Mouse (Mus musculus) left cerebral cortex, adult 2 months (tissue): Measurements from ENCODE around the gene Fbxo31. TPM values are rescaled to one million over a fixed set of nuclear protein-coding genes. Genes with fewer than 3 reads are reported as not detected.
A peak's percentile ranks its signal among the peaks of the same experiment; 100 is the strongest.

Source experiments
- DNase-seq, 2 experiments: peaks; one replicate each; pipeline ENCODE4 v3.0.0; 2021 to 2022; ENCODE audit warnings: low spot score in 2 of 2, mixed read lengths in 1 of 2; ENCODE audit errors: extremely low spot score in 1 of 2
- H3K27ac ChIP-seq: fragments of 200-600 bp; 2 replicates; pipeline ENCODE4 v1.8.1; 2022
- H3K4me3 ChIP-seq: fragments of 200-600 bp; 2 replicates; pipeline ENCODE4 v1.8.1; 2022
- CTCF ChIP-seq: fragments of 200-600 bp; IDR thresholded peaks from 2 replicates; pipeline ENCODE4 v1.8.1; 2022; ENCODE audit warnings: antibody characterized with exemption, mild to moderate bottlenecking, moderate library complexity
- intact Hi-C: fragments of 180-260 bp; cut with DNase I; formaldehyde crosslinking; loops from one replicate; pipeline ENCODE4 v1.15.1; 2025
- total RNA-seq, 2 experiments: library from RNA; stranded (reverse); gene quantifications; 2 replicates each; pipeline ENCODE4 v1.2.3; 2021

The Fbxo31 gene
- total RNA-seq, 2 experiments from 2014 or later, result 97.8 to 104 TPM

DNA sequence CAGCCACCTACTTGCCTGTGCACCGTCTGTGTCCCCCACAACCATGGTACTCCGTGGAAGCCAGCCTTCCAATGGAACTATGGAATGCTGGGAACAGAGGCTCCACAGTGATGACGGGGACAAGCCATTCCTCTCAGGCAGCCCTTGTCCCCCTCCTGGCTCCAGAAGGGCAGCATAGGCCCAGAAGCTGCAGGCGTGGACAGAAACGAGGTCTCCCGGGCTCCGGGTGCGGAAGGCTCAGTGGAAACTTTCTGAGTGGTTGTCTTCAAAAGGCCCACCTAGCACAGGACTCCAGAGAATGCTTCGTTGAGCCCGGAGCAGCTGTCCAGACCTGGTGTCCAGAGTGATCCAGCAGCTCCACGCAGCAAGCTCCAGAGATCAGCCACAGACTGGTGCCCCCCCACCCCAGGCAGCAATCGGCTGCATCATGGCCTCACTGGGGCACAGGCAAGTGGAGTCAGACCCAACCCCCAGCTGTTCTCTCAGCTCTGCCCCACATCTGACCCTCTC lies 34.3 kb downstream of the Fbxo31 start, which contains the start of gene 1700018B08Rik:
Gene 1700018B08Rik, minus strand, starts transcription at position 45 of the 510 bp plus-strand sequence.
- TF ChIP-seq CTCF, result no peak
- intact Hi-C loops, result no loop called here
- DNase-seq, result no peak
- H3K4me3 ChIP-seq, result no peak within 1 kb of the TSS
- H3K27ac ChIP-seq, result no peak within 1 kb of the TSS

DNA sequence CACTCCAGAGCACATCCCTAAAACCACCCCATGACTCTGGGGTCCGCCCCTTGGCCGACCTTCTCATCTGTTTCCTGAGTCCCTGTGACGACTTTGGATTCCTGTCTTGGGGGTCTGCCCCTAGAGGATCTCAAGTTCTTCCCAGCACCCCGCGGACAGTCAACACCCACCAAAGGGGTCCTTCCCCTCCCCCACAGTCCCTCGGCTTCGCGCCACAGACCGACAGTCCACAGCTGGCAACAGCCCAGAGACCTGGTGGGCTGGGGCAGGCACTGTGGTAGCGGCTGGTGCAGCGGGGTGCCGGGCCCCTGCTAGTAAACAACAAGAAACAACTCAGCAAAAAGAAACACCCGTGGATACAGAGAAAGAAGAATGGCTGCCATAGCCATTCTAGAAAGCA lies 35.7 kb downstream of the Fbxo31 start:
- H3K4me3 ChIP-seq, result no peak overlapping the region
- DNase-seq, result no peak
- TF ChIP-seq CTCF, result no peak
- H3K27ac ChIP-seq, result no peak overlapping the region
- intact Hi-C loops, result no loop called here

DNA sequence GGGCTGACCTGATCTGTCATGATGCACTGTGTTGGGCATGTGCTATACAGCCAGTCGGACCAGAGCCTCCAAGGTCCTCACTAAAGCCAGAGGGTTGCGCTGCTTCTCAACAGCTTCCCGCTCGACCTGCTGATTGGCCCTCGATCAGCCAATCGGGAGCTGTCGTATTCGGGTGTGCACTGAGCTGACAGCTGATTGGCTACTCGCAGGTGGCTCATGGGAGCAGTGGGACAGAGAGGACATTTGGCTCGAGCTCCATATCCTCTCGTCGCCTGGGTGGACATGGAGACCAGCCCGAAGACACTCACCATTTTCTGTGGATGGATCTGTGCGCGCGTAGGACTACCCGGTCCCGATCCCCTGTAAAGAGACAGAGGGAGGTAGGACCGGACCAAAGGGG lies 36.7 kb downstream of the Fbxo31 start:
- DNase-seq, result no peak
- Histone ChIP-seq H3K4me3 (no peak overlapping the region), H3K27ac (no peak overlapping the region)
- intact Hi-C loops, result no loop called here
- TF ChIP-seq CTCF, result no peak

DNA sequence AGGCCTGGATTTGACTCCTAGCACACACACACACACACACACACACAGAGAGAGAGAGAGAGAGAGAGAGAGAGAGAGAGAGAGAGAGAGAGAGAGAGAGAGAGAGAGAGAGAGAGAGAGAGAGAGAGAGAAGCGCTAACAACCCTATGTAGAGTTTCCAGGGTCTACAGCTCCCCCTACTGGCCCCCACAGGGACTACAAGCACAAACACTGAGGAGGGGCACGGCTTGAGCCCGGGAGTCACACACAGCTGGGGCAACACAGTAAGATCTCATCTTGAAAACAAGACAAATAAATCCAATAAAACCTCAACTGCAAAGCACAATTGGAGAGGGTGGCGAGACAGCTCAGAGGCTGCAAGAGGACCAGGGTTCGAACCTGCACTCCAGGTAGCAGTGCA lies 46.2 kb downstream of the Fbxo31 start:
- intact Hi-C loops, result no loop called here
- Histone ChIP-seq H3K27ac (no peak overlapping the region), H3K4me3 (no peak overlapping the region)
- TF ChIP-seq CTCF, result peak; percentile 54
- DNase-seq, result no peak

DNA sequence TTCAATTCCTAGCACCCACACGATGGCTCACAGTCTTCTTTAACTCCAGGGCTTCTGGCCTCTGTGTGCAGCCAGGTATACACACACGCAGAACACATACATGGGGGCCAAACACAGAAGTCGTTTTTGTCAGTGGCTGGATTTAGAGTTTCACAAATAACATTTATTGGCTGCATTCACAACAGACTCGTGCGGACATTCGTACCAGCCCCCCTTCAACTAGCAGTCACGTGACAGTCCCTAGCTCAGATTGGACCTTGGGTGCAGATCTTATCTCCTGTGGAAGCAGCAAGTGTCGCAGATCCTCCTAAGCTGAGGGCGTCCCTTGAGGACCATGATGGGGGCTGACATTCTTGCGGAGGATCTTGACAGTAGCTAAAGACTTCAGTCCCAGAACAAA lies 48.0 kb downstream of the Fbxo31 start:
- Histone ChIP-seq H3K27ac (no peak overlapping the region), H3K4me3 (no peak overlapping the region)
- DNase-seq, result no peak
- intact Hi-C loops, result no loop called here
- no peak for TF ChIP-seq CTCF

DNA sequence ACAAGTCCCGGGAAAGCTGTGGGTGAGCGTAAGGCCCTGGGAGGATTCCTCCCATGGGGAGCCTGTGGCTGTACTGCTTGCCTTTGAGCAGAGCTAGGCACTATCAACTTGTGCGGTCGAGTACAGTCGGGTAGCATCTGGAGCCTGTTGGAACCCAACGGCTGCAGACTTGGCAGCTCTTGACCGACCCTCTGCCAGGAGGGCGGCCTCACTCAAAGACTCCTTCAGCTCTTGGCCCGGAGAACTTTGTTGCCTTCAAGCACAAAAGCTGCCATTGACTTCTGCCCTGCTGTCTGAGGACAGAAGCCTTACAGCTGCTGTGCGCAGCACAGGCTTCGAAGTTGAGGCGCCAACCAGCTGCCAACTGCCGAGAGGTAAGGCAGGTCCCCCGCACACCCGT lies 49.8 kb downstream of the Fbxo31 start:
- no peak for TF ChIP-seq CTCF
- intact Hi-C loops, result no loop called here
- no peak for DNase-seq
- no peak overlapping the region for H3K4me3 ChIP-seq
- H3K27ac ChIP-seq, result no peak overlapping the region

DNA sequence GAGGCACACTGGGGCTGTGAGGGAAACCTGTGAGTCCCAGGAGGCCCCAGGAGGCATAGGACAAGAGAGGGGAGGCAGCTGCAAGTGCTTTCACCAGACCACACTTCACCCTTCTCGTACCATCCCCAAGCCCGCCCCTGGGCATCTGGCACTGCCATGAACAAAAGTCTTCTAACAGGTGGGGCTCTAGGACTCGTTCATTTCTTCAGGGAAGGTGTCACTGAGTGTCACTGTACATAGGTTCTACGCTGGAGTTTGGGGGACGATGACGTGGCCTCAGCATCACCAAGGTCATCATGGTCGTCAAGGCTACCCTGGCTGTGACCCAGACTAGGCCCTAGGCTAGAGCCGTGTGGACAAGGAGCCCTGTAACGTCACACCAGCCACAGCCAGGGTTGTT lies 50.9 kb downstream of the Fbxo31 start:
- Histone ChIP-seq H3K4me3 (no peak overlapping the region), H3K27ac (no peak overlapping the region)
- intact Hi-C loops, result no loop called here
- DNase-seq, result no peak
- TF ChIP-seq CTCF, result no peak

DNA sequence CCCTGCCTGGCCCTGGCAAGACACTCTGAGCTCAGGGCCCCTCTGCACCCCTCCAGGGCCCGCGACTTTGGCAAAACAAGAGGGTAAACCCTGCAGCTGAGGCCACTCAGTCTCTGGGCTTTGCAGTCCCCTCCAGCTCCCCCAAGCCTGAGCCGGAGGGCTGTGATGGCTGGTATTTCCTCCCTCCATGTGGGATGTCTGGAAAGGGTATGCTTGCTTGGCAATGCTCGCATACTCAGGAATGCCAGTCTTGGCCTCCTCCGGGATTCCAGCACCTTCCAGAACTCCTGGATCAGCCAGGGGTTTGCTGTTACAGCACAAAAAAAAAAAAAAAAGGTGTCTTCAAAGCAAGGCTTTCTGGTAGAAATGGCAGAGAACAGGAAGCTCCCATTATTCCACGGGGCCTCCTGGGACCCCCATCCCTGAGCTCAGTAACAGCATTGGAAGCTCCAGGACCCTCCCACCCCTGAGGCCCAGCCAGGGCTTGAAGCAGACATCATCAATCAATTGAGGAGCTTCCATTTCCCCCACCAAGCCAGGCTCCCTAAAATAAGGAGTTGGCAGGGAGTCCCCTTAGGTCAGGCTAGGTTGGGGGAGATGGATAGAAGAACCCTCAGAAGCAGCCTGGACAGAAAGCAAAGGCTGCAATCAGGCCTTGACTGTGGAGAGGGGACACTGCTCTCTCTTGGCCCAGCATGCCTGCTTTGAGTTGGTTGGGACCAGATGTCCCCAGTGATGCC lies 51.6 kb downstream of the Fbxo31 start:
- no peak for TF ChIP-seq CTCF
- DNase-seq, result no peak
- intact Hi-C loops, result no loop called here
- no peak overlapping the region for H3K4me3 ChIP-seq
- no peak overlapping the region for H3K27ac ChIP-seq

DNA sequence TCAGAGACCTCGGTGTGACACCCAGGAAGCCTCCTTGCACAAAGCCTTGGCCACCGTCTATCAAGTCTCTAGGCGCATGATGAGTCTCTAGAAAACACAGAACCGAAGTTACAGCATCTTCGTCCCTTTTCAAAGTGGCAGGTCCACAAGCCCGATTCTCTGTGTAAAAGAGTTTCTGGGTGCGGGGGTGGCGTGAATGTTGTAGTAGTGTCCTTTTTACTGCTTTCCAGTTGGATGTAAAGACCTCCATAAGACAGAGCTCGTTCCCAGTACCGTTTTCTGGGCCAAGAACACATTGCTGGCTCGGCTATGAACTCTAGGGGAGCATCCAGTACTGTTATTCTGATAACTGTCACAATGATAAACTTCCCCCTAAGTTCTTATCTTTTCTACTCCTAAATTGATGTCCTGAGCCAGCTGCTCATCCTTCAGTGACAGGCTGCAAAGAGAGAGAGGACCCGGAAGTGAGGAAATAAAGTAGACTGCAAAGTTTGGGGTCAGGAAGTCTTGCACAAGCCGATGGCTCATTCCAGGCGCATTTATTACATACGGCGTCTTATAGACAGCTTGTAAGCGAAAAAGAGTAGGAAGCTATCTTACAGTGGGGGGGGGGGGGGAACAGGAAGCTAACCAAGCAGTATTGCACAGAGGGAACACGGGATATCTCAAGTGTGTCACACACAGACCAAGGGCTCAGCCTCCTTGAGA lies 53.3 kb downstream of the Fbxo31 start:
- no peak for DNase-seq
- no peak overlapping the region for H3K27ac ChIP-seq
- intact Hi-C loops, result no loop called here
- TF ChIP-seq CTCF, result no peak
- H3K4me3 ChIP-seq, result no peak overlapping the region

DNA sequence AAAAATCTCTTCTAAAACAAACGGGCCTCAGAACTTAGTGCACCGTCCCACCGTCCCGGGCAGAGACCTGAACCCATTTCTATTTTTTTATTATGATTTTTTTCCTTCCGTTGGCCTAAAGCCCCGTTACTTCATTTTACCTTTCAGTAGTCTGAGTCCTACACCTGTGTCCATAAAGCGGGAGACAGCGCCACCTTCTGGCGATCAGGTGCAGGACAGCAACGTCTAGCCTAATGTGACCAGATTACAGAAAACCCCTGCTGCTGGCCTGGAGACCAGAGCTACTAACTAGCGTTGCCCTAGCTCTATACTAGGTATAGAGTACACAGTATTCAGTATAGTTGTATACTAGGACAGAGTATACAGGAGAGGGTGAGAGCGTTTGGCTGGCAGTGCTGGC lies 65.2 kb downstream of the Fbxo31 start:
- peak; percentile 93 for TF ChIP-seq CTCF
- Histone ChIP-seq H3K27ac (no peak overlapping the region), H3K4me3 (no peak overlapping the region)
- DNase-seq, result peak; percentile 73 to 84
- intact Hi-C loops, result loop anchor here (1.0 to 2.0 kb wide), 2 partner anchors 121 to 400 kb away; no protein-coding TSS in a partner anchor

DNA sequence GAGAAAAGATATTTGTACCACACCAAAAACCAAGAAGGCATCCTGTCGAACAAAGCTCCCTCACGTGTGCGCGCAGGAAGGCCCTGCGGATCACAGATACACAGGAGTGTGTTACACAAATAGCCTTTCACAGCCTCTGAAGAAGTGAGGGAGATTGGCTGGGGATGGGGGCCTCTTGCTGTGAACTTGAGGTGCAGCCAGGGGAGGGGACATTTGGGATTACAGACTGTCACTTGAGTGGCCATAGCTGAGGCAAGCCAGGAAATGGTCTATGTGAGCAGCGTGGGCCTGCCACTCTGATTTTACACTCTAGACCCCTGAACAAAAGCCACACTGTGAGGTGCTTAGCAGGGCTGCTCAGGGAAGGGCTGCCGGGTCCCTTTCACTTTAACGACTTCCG lies 66.9 kb downstream of the Fbxo31 start:
- no peak overlapping the region for H3K4me3 ChIP-seq
- no peak for DNase-seq
- intact Hi-C loops, result loop anchor here (2.0 kb wide), 1 partner anchor 119 kb away; no protein-coding TSS in a partner anchor
- no peak overlapping the region for H3K27ac ChIP-seq
- no peak for TF ChIP-seq CTCF

Other genes with a start within 250 kb of the Fbxo31 start
- not detected for gene 1700018B08Rik, start 34.5 kb downstream of the Fbxo31 start, total RNA-seq
- gene Map1lc3b, start 11.6 kb upstream of the Fbxo31 start, total RNA-seq, result 100 to 1,000 TPM; 178 to 181 TPM
- gene Zcchc14, start 74.1 kb upstream of the Fbxo31 start, total RNA-seq, result 10 to 100 TPM; 69.6 to 72.8 TPM
- 100 to 1,000 TPM; 285 to 297 TPM for gene Jph3, start 150.8 kb upstream of the Fbxo31 start, total RNA-seq